Mouse (Mus musculus): ENCODE results near the gene Pam16. TPM values are rescaled to one million over a fixed set of nuclear protein-coding genes. Genes with fewer than 3 reads are reported as not detected.

Pam16 gene
- polyA plus RNA-seq (2015; fragmentation: Nextera tagmentation; extraction: Ambion mirVana), result 161 and 170 TPM in 2 replicates

DNA sequence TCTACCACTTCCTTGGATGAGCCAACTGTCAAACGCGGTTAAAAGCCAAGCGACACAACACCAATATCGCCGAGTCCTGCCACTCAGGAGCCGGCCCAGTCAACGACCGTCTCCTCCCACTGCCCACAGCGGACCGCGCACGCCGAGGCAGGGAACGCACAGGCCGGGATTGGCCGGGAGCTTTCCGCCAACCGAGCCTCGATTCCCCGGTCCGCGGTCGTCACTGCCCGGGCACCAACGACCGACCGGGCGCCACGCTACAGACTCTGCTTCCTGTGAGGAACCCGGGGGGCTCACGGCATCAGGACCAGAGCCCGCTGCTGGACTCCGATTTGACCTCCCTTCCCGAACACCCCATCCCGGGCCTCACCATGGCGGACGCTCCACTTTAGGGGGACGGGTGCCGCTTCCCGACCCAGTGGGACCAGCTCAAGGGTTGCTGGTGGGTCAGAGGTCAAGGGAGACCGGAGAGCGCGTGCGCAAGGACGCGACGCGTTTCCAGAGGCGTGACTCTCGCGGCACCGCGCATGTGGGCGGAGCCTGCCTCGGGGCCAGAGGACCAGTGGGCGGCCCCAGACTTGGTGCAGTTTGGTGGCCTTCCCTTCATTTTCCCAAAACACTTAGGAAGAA, at the start of gene Pam16:
Pam16 (minus strand) TSS at position 508 of the 630 bp plus-strand sequence.
- Histone ChIP-seq H3K9ac (peak within 1 kb of the TSS; percentile 89), H3K9me3 (no peaks in the 10 kb centered on the region), H3K4me2 (peak within 1 kb of the TSS; percentile 80), H3K36me3 (peaks cover 12% of the 10 kb centered on the region; the same call in 1 of the 2 replicates), H3K27ac (replicated peaks) (peak within 1 kb of the TSS; percentile 91), H3K4me1 (replicated peaks) (peaks cover 28% of the 10 kb centered on the region), H3K27me3 (no peaks in the 10 kb centered on the region), H3K4me3 (peak within 1 kb of the TSS; percentile 87)
- ATAC-seq (ENCODE audit: low FRiP score, low read depth), result peak; percentile 90
- under 1% methylated on average over 56 of the region's 56 CpGs for WGBS

DNA sequence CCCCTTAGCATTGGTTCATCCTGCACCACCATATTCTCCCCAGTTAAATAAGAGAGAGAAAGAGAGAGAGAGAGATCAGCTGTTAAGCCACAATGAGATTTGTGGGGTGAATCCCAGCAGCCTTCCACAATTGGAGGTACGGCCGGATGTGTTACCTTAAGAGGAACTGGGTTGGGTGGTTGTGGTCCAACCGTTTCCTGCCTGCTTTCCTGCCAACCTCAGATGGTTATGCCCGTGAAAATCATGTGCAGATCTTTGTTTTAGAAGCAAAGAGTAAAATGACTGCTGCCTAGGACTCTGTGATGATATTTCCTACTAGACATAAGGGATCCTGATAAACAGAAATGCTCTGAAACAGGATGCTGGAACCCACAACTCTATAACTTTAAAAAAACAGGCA, 49.3 kb upstream of the Pam16 start:
- Histone ChIP-seq H3K4me1 (replicated peaks) (peaks cover 14% of the 10 kb centered on the region), H3K9ac (no peak overlapping the region), H3K4me3 (no peak overlapping the region), H3K27ac (replicated peaks) (no peak overlapping the region), H3K4me2 (no peak overlapping the region), H3K9me3 (no peaks in the 10 kb centered on the region), H3K36me3 (peaks cover 29% of the 10 kb centered on the region), H3K27me3 (no peaks in the 10 kb centered on the region)
- WGBS, result 86% methylated on average over 4 of the region's 4 CpGs
- ATAC-seq (ENCODE audit: low FRiP score, low read depth), result no peak

DNA sequence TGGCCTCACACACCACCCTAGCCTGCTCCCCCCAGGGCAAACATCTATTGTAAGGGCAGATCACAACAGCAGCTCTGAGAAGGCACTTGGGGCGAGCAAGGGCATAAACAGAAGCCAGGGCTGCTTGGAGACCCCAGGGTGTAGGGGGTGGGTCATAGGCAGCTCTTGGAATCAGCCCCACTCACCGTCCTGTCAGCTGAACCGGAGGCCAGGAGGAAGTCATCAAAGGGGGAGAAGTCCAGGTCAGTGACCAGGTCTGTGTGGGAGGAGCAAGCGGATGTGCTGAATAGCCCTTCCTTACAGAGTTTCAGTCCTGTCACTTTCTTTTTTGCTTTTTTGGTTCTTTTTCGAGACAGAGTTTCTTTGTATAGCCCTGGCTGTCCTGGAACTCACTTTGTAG, 45.5 kb upstream of the Pam16 start:
- Histone ChIP-seq H3K4me2 (no peak overlapping the region), H3K36me3 (peaks cover 34% of the 10 kb centered on the region), H3K4me3 (no peak overlapping the region), H3K27me3 (no peaks in the 10 kb centered on the region), H3K27ac (replicated peaks) (no peak overlapping the region), H3K9ac (no peak overlapping the region), H3K9me3 (no peaks in the 10 kb centered on the region), H3K4me1 (replicated peaks) (no peaks in the 10 kb centered on the region)
- no peak for ATAC-seq (ENCODE audit: low FRiP score, low read depth)
- WGBS, result 82% methylated on average over 5 of the region's 5 CpGs

DNA sequence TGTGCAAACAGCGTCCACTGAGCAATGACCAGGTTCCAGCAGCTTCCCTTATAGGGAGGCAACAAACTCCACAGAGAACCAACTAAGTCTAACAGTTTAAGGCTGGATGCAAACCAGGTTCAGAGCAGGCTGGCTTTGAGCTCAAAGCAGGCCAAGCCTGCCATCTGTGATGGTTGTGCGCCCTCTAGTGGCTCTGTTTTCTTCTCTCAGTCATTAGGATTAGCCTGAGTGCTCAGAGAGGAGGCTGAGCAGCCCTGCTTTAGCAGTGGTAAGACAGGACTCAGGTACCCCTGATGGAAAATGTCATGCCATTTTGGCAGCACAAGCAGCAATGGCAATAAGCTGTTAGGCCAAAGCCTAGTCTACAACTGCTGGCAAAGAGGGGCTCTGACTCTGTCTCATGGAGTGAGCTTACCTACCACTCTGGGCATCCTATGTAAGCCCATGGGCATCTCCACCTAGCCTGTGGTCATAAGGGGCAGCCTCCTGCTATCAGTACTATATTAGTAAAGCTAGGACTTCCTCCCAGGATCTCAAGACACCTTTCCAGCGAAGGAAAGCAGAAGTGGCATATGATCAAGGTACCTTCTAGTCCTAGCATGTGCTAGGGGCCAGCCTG, 42.5 kb upstream of the Pam16 start:
- H3K4me1 ChIP-seq (replicated peaks), result no peaks in the 10 kb centered on the region
- no peaks in the 10 kb centered on the region for H3K27me3 ChIP-seq
- peaks cover 28% of the 10 kb centered on the region for H3K36me3 ChIP-seq
- WGBS, result 35% methylated on average over 3 of the region's 3 CpGs
- H3K4me2 ChIP-seq, result no peak overlapping the region
- no peaks in the 10 kb centered on the region for H3K9me3 ChIP-seq
- H3K4me3 ChIP-seq, result no peak overlapping the region
- no peak overlapping the region for H3K27ac ChIP-seq (replicated peaks)
- H3K9ac ChIP-seq, result no peak overlapping the region
- peak; percentile 90; the same call in 1 of the 2 replicates for ATAC-seq (ENCODE audit: low FRiP score, low read depth)

DNA sequence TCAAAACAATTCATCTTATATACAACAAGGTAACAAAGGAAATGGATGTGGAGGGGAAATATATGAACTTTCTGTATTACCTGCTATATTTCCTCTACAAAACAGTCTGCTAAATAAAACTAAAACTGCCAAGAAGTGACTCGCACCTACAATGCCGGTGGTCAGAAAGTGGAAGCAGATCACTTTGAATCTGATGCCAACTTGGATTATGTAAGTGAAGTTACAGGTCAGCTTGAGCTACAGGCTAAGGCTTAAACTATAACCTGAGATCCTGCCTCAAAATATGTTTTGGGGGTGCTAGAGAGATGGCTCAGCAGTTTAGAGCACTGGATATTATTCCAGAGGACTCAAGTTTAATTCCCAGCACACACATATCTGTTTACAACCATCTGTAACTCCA, 40.9 kb upstream of the Pam16 start:
- 93% methylated on average over 2 of the region's 2 CpGs for WGBS
- Histone ChIP-seq H3K4me3 (no peak overlapping the region), H3K4me2 (no peak overlapping the region), H3K9me3 (no peaks in the 10 kb centered on the region), H3K4me1 (replicated peaks) (no peaks in the 10 kb centered on the region), H3K27me3 (no peaks in the 10 kb centered on the region), H3K27ac (replicated peaks) (no peak overlapping the region), H3K9ac (no peak overlapping the region), H3K36me3 (peaks cover 38% of the 10 kb centered on the region)
- ATAC-seq (ENCODE audit: low FRiP score, low read depth), result no peak

DNA sequence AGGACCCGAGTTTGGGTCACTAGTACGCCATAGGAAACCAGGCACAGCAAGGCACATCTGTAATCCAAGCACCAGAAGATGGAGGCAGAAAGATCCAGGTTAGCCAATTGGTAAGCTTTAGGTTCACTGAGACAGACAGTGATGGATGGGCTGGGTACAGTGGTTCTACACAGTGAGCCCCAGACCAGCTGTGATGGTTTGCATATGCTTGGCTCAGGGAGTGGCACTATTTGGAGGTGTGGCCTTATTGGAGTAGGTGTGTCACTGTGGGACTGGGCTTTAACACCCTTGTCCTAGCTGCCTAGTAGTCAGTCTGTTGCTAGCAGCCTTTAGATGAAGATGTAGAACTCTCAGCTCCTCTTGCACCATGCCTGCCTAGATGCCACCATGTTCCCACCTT, 39.0 kb upstream of the Pam16 start:
- Histone ChIP-seq H3K27ac (replicated peaks) (no peak overlapping the region), H3K36me3 (peaks cover 27% of the 10 kb centered on the region), H3K4me2 (no peak overlapping the region), H3K9ac (no peak overlapping the region), H3K9me3 (no peaks in the 10 kb centered on the region), H3K4me1 (replicated peaks) (peaks cover 7% of the 10 kb centered on the region), H3K4me3 (no peak overlapping the region), H3K27me3 (no peaks in the 10 kb centered on the region)
- WGBS, result 86% methylated on average over 2 of the region's 2 CpGs
- ATAC-seq (ENCODE audit: low FRiP score, low read depth), result no peak

DNA sequence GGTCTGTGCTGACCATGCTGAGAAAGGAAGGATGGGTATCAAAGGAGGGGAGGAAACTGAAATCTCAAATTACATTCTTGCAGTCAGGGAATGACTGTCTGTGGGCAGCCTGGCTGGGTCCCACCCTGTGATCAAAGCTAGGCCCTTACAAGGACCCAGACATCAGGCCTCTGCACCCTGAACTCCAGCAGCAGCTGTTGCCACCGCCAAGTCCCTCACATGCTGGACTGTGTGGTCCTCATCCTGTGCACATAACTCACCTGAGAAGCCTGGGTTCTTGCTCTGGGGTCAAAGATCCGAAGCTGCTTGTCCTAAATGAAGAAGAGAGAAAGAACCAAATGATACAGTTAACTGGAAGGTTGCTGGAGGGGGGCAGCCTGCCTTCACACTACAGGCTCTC, 36.8 kb upstream of the Pam16 start:
- no peaks in the 10 kb centered on the region for H3K27me3 ChIP-seq
- H3K36me3 ChIP-seq, result peaks cover 23% of the 10 kb centered on the region
- H3K9ac ChIP-seq, result no peak overlapping the region
- no peak overlapping the region for H3K4me2 ChIP-seq
- no peaks in the 10 kb centered on the region for H3K9me3 ChIP-seq
- H3K27ac ChIP-seq (replicated peaks), result no peak overlapping the region
- H3K4me3 ChIP-seq, result no peak overlapping the region
- 78% methylated on average over 2 of the region's 2 CpGs for WGBS
- peaks cover 8% of the 10 kb centered on the region for H3K4me1 ChIP-seq (replicated peaks)
- no peak for ATAC-seq (ENCODE audit: low FRiP score, low read depth)

DNA sequence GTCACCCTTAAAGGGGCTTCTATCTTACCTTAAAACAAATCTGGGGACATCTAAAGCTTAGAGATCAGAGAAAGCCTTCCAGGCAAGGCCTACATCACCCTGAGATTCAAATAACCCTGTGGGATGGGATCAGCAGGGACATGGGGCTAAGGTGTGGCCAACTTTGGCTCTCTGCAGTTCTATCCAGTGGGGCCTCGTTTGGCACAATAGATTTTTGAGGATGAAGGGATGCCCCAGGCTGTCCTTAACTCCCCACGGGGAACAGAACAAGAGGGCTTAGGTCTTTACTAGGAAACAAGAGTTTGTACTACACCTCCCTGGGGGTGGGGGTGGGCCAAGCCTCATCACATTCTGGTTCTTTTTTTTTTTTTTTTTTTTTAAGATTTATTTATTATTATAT, 34.5 kb upstream of the Pam16 start:
- Histone ChIP-seq H3K36me3 (peaks cover 14% of the 10 kb centered on the region), H3K27ac (replicated peaks) (peak overlapping the region; percentile 40), H3K9ac (no peak overlapping the region), H3K4me3 (no peak overlapping the region), H3K27me3 (no peaks in the 10 kb centered on the region), H3K4me2 (no peak overlapping the region), H3K4me1 (replicated peaks) (peaks cover 17% of the 10 kb centered on the region), H3K9me3 (no peaks in the 10 kb centered on the region)
- ATAC-seq (ENCODE audit: low FRiP score, low read depth), result no peak
- WGBS, result 25% methylated on average over 2 of the region's 2 CpGs

DNA sequence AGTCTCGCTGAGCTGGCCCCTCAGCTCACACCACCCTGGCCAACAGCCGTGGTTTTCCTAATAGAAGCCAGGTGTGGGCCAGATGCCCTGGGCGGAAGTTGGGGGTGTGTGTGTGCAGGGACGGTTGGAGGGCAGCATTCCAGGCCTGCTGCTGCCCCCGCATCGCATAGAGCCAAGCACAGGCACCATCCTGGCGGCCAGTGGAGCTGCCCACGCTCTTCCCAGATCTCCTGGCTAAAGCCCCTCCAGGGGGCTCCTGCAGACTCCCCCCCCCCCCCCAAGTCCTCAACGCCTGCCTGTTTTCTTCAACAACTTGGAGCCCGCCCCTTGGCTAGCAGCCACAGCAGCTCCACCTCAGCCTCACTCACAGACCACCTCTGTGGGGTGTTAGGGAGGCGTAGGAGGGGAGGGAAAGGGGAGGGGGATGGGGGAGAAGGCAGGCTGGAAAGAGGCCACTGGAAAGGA, 34.0 kb upstream of the Pam16 start:
- H3K9me3 ChIP-seq, result no peaks in the 10 kb centered on the region
- 31% methylated on average over 11 of the region's 11 CpGs for WGBS
- peaks cover 14% of the 10 kb centered on the region for H3K36me3 ChIP-seq
- H3K4me2 ChIP-seq, result no peak overlapping the region
- H3K4me3 ChIP-seq, result no peak overlapping the region
- H3K27me3 ChIP-seq, result no peaks in the 10 kb centered on the region
- no peak overlapping the region for H3K9ac ChIP-seq
- peak; percentile 70 for ATAC-seq (ENCODE audit: low FRiP score, low read depth)
- peak overlapping the region; percentile 40; the same call in 1 of the 2 replicates for H3K27ac ChIP-seq (replicated peaks)
- peaks cover 17% of the 10 kb centered on the region for H3K4me1 ChIP-seq (replicated peaks)

DNA sequence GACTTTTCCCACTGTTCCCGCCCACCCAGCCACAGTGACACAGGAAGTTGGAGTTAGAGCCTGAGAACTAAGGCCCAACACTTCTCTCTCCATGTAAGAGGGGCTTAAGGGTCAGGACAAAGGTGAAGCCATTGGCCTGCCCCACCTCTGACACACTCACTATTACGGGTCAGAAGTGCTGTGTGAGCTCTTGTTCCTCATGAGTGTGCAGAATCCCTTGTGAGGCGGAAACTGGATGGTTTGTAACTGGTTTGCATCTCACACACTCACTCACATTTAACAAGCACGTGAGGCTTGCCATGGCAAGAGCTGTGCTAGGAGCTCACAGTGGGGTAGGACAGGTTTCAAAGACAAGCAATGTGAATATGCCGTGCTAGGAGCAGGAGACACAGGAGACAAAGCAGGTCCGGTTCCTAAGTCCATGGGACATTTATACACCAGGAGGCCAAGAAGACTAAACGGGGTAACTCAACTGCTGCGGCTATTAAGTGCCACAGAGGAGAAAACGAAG, 31.8 kb upstream of the Pam16 start:
- 72% methylated on average over 9 of the region's 9 CpGs for WGBS
- no peak overlapping the region for H3K9ac ChIP-seq
- no peak overlapping the region for H3K27ac ChIP-seq (replicated peaks)
- no peak overlapping the region for H3K4me3 ChIP-seq
- H3K9me3 ChIP-seq, result no peaks in the 10 kb centered on the region
- H3K36me3 ChIP-seq, result peaks cover 9% of the 10 kb centered on the region
- H3K4me2 ChIP-seq, result no peak overlapping the region
- peaks cover 17% of the 10 kb centered on the region for H3K4me1 ChIP-seq (replicated peaks)
- H3K27me3 ChIP-seq, result no peaks in the 10 kb centered on the region
- no peak for ATAC-seq (ENCODE audit: low FRiP score, low read depth)

DNA sequence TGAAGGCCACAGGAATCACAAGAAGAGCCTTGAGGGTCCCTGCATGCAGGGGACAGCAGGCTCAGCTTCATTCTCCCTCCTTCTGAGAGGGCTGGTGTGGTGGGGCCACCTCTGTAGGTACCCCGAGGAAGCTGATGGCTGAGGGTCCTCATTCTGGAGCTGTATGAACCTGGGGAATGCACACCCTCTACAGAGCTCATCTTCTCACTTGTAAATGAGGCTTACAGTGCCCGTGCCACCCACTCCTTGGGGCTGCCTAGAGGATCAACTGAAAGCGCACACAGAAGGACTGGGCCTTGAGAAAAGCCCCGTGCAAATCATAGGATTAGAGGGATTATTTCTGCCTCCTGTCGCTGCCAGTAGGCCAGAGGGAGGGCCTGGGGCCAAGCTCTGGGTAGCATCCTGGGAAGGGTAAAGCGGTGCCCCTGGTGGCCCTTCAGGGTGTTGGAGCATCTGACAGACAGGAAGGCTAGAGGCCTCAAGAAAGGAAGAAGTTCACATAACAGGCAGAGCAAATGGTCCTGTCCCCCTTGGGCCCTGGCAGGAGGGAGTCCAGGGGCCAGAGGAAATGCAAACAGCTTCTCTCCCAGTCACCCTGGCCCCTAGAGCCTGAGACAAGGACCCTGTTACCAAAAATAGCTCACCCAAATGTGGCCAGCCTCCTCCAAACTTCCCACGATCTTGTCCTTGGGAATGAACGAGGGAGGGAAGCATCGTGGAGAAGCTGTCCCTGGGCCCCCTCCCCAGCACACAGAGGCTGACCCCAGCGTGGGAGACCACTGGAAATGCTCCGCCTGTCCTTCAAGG, 31.2 kb upstream of the Pam16 start:
- H3K4me2 ChIP-seq, result no peak overlapping the region
- H3K9me3 ChIP-seq, result no peaks in the 10 kb centered on the region
- H3K27ac ChIP-seq (replicated peaks), result no peak overlapping the region
- WGBS, result 48% methylated on average over 11 of the region's 11 CpGs
- no peak for ATAC-seq (ENCODE audit: low FRiP score, low read depth)
- H3K27me3 ChIP-seq, result no peaks in the 10 kb centered on the region
- no peak overlapping the region for H3K4me3 ChIP-seq
- H3K9ac ChIP-seq, result no peak overlapping the region
- H3K36me3 ChIP-seq, result peaks cover 4% of the 10 kb centered on the region; the same call in 1 of the 2 replicates
- H3K4me1 ChIP-seq (replicated peaks), result peaks cover 17% of the 10 kb centered on the region

DNA sequence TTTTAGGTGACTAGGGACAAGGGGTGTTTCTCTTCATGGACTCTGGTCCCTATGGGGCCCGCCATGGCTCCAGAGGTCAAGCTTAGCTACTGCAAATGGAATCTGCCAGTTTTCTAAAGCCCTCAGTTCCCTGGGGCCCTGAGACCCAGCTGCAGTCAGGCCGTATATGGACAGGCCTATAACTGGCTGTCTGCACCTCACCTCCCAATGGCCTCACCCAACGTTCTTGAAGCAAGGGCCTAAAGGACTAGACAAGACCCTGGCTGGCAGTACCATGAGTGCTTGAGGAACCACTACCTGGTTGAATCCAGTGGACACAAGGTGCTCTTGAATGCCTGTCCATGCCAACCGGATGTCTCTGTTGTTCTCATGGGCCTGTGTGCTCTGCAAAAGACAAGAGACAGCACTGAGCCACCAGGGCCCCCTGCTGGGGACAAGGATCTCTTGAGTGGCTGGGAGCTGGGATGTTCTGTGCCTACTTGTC, 30.5 kb upstream of the Pam16 start:
- Histone ChIP-seq H3K36me3 (no peaks in the 10 kb centered on the region), H3K9ac (no peak overlapping the region), H3K4me2 (no peak overlapping the region), H3K27ac (replicated peaks) (no peak overlapping the region), H3K4me1 (replicated peaks) (peaks cover 17% of the 10 kb centered on the region), H3K27me3 (no peaks in the 10 kb centered on the region), H3K9me3 (no peaks in the 10 kb centered on the region), H3K4me3 (no peak overlapping the region)
- ATAC-seq (ENCODE audit: low FRiP score, low read depth), result no peak
- WGBS, result 70% methylated on average over 4 of the region's 4 CpGs
